Mouse (Mus musculus) erythroblast, embryonic 14.5 days (primary cell): Measurements from ENCODE around the gene Sbf1.

Experiments used
- GATA1 ChIP-seq: IDR thresholded peaks from 2 replicates; pipeline ENCODE4 v1.6.1; 2012; ENCODE audit warnings: low read length, inconsistent platforms, mixed read lengths
- TAL1 ChIP-seq: IDR thresholded peaks from 3 replicates; pipeline ENCODE4 v1.6.1; 2012; ENCODE audit warnings: low read length, inconsistent platforms, mixed read lengths

- TF ChIP-seq GATA1, result no peak
- no peak for TF ChIP-seq TAL1
Observed at GRCm38 (mm10) chr15:89314107-89314506, 1.0 kb downstream of the Sbf1 start.
